Mouse (Mus musculus) heart, postnatal 0 days (tissue): ENCODE measurements around the gene Parp16.
A peak's percentile ranks its signal among the peaks of the same experiment; 100 is the strongest.

Experiments used
- CTCF ChIP-seq: IDR thresholded peaks from 2 replicates; pipeline ENCODE4 v1.5.1; 2016; ENCODE audit warnings: antibody characterized with exemption, control low read depth, low read depth
- EP300 ChIP-seq: IDR thresholded peaks from 2 replicates; pipeline ENCODE4 v1.6.1; 2016; ENCODE audit warnings: antibody characterized with exemption, low read depth

- TF ChIP-seq CTCF, result no peak
- TF ChIP-seq EP300, result peak; percentile 51; the same call in 1 of the 2 replicates
Observed at GRCm38 (mm10) chr9:65201381-65202164, 6.4 kb downstream of the Parp16 start.
